ENCODE assay signal across 15 mouse cellular contexts in genomic region chr6:4578343-4578742, GRCm38 (mm10).
"Had no signal": no experiment of that assay in that cellular context is flagged by ENCODE, and none has a peak within 500 bp of the region (broad histone marks: within the 10 kb centered on the region; RNA-seq: fewer than 3 reads in every experiment).

No protein-coding gene starts in this region.

- H3K27ac ChIP-seq: kidney, embryonic 15.5 days; limb, embryonic 13.5 days; liver, embryonic 15.5 days; midbrain, embryonic 10.5 days; neural tube, embryonic 15.5 days had no signal

- H3K4me1 ChIP-seq: kidney, embryonic 15.5 days; limb, embryonic 13.5 days; liver, embryonic 15.5 days; neural tube, embryonic 15.5 days had no signal

- H3K36me3 ChIP-seq: kidney, embryonic 15.5 days; limb, embryonic 13.5 days; liver, embryonic 15.5 days; midbrain, embryonic 10.5 days; neural tube, embryonic 15.5 days had no signal

- H3K4me3 ChIP-seq: kidney, embryonic 15.5 days; limb, embryonic 13.5 days; liver, embryonic 15.5 days; midbrain, embryonic 10.5 days; myocyte; neural tube, embryonic 15.5 days had no signal

- H3K9me3 ChIP-seq: kidney, embryonic 15.5 days; limb, embryonic 13.5 days; liver, embryonic 15.5 days; midbrain, embryonic 10.5 days; neural tube, embryonic 15.5 days had no signal

- H3K4me2 ChIP-seq: kidney, embryonic 15.5 days; limb, embryonic 13.5 days; liver, embryonic 15.5 days; neural tube, embryonic 15.5 days had no signal

- H3K9ac ChIP-seq: kidney, embryonic 15.5 days; limb, embryonic 13.5 days; liver, embryonic 15.5 days; neural tube, embryonic 15.5 days had no signal

- DNase-seq: kidney, adult 2 months; kidney, postnatal 14 days; layer of hippocampus, adult 9-11 months; left cerebral cortex, postnatal 4 days; lung, postnatal 36 days; midbrain, embryonic 14.5 days; right cerebral cortex, adult 18-20 months; right cerebral cortex, postnatal 25 days; thymus, postnatal 4 days had no signal

- H3K27me3 ChIP-seq: kidney, embryonic 15.5 days; limb, embryonic 13.5 days; liver, embryonic 15.5 days; neural tube, embryonic 15.5 days had no signal
